Mouse (Mus musculus) megakaryocyte-erythroid progenitor cell, adult 5 weeks (primary cell): Measurements from ENCODE around the gene Slco2a1. TPM values are rescaled to one million over a fixed set of nuclear protein-coding genes. Genes with fewer than 3 reads are reported as not detected.

Experiments used
- polyA plus RNA-seq: library from polyadenylated mRNA; stranded (reverse); fragments of >175 nt; gene quantifications from 2 replicates; pipeline ENCODE4 v1.2.3, GENCODE M21; 2012

Gene Slco2a1
- 0.12 TPM in 2 replicates for polyA plus RNA-seq

DNA sequence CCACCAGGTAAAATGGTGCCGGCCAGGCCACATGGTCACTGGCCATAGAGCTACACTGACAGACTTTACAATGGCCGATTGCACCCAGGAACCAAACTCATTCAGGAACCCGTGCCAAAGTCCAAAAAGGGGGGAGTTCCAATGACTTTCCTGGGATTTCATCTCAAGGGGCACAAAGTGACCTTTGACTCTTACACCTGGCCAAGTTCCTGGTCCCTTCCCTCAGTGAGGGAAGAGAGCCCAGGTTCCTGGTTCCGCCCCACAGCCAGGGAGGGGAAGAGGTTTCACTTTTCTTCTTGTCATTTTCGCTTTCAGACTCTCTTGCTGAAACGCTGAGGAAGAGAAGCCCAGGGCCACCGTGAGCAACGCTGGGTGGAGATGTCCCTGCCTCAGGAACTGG, at the start of gene Slco2a1:
Gene Slco2a1 (plus strand): TSS at position 251 of the 400 bp plus-strand sequence.

DNA sequence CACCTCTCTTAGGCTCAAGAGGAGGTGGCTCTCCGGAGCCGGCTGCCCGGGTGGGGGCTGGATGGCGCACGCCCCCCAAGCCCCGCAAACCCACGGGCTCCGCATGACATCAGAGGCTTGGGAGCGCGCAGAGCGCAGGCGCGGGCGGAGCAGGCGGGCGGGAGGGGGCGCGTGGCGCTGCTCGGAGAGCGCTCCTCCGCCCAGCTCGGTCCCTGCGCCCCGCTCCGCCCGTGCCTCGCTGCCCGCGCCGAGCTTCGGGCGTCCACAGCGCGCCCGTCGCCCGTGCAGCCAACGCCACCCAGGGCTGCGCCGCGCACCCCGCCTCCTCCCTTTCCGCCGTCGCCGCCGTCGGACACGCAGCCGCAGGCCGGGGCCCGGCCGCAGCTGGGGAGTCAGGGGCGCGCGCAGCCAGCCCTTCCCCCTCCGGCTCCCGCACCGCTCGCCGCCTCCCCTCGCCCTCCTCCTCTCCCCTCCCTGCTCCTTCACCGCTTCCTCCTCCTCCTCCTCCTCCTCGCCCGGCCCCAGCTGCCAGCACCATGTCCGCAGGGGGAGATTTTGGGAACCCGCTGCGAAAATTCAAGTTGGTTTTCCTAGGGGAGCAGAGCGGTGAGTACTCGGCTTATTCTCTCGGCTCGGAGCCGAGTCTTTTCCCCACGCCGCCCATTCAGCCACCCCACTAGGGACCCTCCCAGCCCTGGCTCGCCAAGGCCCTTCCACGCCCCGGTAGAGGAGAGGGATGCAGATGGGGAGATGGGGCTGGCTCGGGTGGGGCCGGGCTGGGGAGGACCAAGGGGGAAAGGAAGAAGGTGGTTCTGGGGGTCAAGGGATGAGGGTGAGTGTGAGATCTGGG, 123.3 kb downstream of the Slco2a1 start, which contains the start of gene Rab6b:
Gene Rab6b (plus strand): TSS at position 167 of the 850 bp plus-strand sequence.

Other genes starting within 250 kb of the Slco2a1 start
- gene Ryk, start 153.8 kb upstream of the Slco2a1 start, polyA plus RNA-seq: 0.54 and 1.1 TPM in 2 replicates
- 4.4 and 4.6 TPM in 2 replicates for gene Rab6b, start 123.1 kb downstream of the Slco2a1 start, polyA plus RNA-seq
- 31.3 and 33.7 TPM in 2 replicates for gene Srprb, start 213.4 kb downstream of the Slco2a1 start, polyA plus RNA-seq
- gene Gm20425, start 241.6 kb downstream of the Slco2a1 start, polyA plus RNA-seq: 1.8 TPM in 1 of 2 replicates, not detected in the other
- 32.9 and 39.2 TPM in 2 replicates for gene Trf, start 241.7 kb downstream of the Slco2a1 start, polyA plus RNA-seq